Mouse (Mus musculus): ENCODE results near the gene Ddx41.
"Not testable (repeated sequence)": the region's sequence is repeated elsewhere in the genome, so short reads cannot be mapped to it uniquely, and the experiment has no call there.

The Ddx41 gene

DNA sequence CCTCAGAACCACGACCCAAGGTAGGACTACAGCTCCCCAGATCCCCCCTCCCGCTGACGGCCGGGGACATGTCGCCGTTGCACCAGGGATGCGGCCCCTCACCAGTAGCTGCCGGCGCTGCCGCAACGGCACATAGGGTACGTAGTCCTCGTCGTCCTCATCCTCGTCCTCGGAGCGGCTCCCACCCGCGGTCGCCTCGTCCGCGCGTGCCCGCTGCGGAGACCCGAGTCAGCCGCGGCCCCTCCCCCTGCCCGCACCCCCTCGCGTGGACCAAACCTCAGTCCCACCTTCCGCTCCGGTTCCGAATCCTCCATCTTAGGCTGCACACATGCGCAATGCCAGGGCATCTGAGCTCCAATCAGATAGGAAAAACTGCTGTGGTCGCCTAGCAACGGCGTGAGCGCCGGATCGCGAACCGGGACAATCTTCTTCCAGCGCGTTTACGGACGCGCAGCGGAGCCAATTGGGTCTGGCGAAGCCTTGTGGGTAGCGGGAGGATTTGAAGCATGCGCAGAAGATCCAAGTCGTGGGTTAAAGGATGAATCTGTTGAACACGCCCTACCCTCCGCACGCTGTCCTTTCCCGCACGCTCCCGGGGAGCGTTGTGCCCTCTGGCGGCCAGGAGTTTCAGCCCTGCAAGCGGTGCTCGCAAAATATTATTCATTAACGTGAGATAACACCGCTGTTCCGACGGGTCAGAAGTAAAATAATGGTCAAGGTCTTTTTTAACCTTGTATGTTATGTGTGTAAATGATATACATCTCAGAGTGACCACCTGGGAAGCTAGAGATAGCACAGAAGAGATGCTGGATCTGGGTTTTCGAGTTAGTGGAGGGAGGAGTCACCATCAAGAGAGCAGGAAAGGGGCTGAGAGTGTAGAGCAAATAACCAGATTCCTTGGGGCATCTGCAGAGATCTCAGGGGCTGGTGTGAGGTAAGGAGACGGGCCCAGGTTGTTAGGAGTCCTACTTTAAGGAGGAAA lies at the start of gene Ddx41:
TSS of gene Ddx41 (minus strand) at position 465 of the 982 bp plus-strand sequence.
- DNase-seq: peak; percentile 99 to 100

DNA sequence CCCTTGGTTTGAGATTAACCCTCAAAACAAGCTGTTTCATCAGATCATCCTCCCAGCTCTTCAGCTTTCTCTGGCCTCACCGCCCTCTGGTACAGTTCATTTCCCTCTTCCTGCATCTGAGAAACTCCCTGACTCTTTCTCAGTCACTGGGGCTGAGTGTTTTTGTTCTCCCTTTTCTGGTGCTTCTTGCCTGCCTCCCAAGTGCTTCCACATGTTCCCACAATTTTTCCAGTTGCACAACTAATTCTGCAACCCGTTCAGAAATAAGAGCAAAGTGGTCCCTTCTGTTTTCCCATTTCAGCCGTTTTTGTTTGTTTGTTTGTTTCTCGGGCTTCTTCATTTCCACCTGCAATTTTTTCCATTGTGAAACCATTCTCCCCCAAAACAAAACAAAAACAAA lies 41.6 kb upstream of the Ddx41 start:
- no peak for DNase-seq

DNA sequence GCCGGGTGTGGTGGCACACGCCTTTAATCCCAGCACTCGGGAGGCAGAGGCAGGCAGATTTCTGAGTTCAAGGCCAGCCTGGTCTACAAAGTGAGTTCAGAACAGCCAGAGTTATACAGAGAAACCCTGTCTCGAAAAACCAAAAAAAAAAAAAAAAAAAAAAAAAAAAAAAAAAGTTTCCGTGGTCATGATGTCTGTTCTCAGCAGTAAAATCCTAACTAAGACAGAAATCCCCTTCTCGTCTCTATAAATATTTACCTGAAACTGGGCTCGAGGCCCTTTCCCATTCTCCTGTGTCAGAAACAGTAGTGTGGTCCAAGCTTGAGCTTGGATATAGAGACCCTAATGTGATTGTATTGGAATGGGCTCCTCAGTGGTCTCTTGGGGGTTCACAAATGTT lies 40.4 kb upstream of the Ddx41 start:
- DNase-seq: not testable (repeated sequence)

DNA sequence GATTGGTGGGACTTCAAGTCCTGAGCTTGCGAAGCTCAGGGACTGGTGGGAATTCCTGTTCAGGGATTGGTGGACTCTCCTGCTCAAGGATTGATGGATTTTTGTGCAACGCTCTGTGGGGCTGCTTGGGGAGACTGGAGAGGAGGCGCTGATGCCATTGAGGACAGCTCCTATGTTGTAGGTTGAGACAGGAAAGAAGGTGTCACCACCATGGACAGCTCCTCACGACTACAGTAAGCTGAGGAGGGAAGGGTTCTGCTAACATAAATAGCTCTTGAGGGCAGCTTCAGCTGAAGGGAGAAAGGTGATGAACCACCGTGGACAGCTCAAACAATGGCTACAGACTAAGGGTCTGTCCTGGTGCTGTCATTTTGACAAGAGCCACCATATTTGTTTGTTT lies 39.5 kb upstream of the Ddx41 start:
- DNase-seq: no peak

DNA sequence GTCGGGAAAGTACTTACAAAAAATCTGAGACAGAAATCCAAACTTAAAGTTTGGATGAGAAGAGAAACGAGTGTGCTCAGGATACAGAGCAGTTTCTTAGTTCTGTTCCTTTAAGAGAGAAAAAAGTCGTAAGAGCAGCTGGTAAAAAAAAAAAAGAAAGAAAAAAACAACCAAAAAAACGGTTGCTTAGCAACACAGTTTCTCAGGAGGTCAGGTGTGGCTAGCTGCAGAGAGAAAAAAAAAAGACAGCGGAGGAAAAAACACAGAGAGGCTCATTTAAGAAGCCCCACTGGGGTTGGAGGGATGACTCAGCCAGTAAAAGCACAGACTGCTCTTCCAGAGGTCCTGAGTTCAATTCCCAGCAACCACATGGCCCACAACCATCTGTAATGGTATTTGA lies 37.9 kb upstream of the Ddx41 start:
- DNase-seq: no peak

DNA sequence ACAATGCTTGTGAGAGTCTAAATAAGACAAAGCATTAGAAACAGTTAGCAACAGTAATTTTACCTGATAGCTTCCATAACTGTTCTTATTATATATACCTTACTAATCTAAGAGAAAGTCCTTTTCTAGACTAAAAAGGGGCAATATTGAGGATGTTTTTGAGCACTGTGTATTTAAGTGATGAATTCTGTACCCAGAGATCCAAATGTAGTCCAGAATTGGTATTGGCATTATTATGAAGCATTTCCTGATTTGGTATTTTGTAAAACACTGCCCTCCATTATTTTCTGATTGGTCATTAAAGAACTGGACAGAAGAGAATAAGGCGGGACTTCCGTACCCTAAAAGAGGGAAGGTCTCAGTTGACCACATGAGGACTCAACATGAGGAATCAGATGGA lies 37.0 kb upstream of the Ddx41 start, which contains the start of gene Tmed9:
TSS of gene Tmed9 (plus strand) at position 301 of the 400 bp plus-strand sequence.
- DNase-seq: no peak

DNA sequence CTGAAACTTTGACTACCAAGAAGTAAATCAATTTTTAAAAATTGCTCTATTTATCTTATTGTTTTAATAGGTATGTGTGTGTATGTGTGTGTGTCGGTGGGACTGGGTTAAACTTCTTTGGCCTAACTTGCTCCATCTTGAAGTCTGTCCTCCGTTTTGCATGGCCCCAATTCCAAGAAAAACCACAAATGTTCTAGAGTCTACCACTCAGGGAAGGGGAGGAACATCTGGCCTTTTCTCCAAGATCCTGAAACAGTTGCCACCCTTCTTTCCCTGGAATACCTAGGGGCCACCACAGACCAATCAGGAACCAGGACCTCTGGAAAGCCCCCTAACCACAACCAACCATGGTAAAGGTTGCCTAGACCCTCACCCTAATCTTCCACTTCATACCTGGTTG lies 35.5 kb upstream of the Ddx41 start:
- DNase-seq: no peak

DNA sequence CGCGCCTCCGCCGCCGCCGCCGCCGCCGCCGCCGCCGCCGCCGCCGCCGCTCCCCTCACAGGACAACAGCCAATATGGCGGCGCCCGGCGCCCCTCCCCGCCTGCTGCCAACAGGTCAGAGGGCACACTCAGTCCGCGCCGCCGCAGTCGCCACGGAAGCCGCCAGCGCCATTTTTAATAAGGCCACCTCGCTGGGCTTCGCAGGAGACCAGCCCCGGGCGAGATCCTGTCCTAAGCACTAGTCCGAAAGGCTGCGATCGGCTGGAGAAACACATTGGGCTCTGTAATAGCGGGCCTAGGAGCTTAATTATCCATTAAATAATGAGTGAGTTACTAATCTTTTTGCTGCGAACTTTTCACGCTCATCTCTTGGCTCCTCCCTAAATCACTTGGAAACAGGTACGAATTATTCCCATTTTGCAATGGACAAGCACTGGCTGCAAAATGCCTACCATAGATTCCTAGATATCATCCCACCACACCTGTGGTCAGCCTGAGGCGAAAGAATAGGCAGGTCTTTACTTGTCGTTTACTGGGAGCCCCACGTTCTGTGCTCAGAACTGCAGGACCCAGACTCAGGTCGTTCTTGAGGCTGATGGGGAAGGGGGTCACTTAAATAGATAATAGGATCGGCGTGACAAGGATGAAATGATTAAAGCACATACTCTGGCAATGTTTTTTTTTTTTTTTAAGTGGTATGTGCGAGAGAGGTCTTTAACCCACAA lies 34.7 kb upstream of the Ddx41 start, which contains the start of gene Fam193b:
TSS of gene Fam193b (minus strand) at position 94 of the 725 bp plus-strand sequence.
- DNase-seq: peak; percentile 97 to 98

DNA sequence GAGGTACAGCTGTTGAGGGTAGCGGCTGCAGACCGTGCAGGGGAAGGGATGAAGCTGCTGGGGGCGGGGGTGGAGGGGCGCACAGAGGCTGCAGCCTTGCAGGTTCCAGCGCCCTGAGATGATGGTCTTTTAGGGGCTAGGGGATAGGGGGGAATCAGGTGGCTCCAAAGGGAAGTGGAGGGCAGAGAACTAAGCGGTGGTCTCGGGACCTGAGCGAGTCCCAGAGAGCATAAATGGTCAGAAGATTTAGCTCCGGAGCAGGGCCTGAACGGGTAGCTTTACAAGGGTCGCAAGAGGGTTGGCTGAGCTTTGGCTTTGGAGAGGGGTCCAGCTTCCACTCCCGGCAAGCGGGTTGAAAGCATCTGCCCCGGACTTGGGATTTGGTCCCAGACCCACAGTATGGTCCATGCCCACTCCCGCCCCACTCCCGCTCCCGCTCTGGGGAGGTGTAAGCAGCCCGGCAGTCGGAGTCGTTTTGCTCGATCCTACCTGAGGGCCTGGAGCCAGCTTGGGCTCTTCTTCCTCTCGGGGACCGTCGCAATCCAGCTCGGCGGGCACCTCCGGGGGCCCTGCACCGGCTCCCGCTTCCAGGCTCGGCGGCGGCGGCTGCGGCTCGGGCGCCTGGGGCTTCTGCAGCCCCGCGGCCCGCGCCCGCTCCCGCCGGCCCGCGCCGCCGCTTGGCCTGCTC lies 34.0 kb upstream of the Ddx41 start:
- DNase-seq: peak; percentile 67 to 70

DNA sequence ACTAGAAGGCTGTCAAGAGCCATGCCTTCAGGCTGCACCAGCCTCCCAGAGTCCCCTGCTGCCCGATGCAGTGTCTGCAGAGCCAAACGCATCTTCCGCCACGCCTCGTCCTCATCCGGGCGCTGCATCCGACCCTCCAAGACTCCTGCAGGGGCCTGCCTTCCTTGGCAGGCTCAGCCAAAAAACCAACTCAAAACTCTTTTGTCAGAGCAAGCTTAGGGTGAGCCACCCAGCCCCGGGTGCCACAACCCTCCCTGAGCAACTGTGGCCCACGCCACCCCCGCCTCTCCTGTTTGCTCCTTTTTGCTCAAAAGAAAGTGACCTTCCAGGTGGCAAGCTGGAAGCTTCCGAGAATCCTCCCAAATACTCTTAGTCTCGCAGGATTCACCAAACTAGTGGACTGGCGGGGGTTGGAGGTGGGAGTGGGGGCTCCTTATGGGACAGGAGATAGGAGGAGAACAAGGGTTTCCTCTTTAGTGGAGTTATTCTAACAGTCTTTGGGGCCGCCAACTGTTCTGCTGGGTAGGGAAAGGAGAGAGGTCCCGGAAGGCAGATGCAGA lies 33.3 kb upstream of the Ddx41 start:
- peak; percentile 53 to 59 for DNase-seq

DNA sequence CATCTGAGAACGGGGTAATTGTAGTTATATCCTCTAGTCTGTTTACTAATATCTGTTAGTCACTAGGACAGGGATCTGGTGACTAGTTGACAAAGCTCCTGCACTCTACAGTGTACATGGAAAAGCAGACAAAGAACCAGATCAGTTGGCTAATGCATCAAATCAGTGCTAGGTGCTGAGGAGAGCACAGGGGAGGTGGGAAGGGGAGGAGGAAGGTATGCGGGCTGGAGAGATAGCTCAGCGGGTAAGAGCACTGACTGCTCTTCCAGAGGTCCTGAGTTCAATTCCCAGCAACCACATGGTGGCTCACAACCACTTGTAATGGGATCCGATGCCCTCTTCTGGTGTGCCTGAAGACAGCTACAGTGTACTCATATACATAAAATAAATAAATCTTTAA lies 32.1 kb upstream of the Ddx41 start:
- not testable (repeated sequence) for DNase-seq

DNA sequence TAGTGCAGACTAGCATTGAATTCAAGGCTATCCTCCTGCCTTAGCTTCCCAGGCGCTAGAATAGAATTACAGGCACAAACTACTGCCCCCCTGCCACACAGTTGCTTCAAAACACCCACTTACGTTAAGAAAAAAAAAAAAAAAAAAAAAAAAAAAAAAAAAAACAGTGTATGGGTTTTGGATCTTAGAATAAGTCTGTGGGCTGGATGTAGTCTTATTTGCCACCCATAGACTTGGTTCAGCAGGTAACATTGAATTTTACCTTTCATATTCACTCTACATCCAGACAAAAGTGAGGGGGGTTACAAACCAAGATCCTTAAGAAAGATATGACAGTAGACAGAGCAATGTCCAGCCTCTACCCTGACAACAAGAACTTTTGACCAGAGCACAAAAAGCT lies 31.5 kb upstream of the Ddx41 start:
- no peak for DNase-seq

DNA sequence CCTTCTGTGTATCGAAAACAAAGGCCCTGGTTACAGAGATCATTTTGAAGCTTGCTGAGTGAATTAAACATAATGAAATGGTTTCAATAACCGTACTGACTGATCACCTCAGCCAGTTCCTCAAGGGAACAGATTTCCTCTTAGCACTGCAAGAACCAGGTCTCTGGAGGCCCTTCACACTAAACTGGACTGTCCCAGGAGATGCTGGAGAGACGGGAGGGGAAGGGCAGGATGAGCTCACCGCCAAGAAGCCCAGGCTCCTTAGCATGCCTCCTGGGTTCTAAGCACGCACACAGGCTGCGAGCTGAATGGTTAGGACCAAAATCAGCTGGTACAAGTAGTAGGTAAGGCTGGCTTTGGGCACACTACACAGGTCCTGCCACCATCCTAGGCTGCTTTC lies 30.5 kb upstream of the Ddx41 start:
- DNase-seq: no peak

DNA sequence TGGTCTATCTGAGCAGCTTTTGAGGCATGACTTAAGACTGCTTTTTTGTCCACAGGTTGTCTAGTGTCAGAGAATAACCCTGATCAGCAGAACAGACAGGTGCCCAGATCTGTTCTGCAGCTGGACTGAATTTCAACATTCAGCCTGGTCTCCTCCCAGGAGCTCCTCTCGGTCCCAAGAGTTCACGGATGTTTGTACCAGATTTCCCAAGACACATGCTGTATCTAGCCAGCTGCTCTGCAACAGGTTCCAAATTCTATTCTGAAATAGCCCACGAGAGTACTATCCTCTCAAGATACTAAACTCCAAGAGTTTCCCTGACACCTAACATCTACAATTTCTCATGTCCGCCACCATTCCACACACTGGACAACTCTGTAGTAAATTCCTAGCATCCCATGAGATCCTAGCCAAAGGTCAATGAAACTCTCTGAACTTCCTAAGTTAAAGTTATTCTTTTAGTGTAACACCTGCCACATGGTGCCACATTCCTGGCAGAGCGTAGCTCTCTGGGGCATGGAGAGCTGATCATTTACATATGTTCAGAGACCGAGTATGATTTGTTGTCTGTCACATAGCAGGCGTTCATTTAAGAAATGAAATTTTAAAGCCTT lies 26.9 kb upstream of the Ddx41 start:
- DNase-seq: no peak

DNA sequence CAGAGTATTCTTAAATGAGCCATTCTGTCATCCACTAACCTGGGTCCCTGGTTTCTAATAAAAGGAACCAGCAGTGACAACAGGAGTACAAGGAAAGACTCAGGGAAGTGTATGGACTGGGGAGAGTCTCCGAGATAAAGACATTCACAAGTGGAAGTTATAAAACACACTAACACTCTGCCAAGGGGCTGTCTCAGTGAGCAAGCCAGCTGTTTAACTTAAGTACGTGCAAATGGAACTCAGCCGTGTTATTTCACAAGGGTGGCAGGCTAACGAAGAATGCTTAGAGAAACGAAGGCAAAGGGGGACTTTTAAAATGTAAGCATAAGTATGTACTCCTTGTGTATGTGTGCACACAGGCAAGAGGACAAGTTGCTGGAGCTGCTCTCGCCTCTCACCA lies 21.0 kb upstream of the Ddx41 start:
- no peak for DNase-seq

DNA sequence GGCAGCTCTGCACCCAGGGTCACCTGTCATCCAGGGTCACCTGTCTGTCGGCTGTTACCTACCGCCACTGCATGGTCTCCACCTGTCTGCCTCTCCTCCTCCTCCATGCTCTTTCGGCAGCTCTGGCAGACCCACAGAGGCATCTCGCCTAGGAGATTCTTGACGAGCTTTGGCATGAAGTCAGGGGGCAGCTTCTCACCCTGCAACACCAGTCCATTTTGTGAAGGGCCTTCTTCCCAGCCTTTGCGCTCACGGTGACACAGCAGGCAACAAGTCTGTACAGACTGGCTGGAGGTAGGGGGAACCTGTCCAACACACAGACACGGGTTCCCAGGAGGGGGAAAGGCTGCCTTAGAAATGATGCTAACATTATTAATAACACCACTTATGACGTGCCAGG lies 19.5 kb upstream of the Ddx41 start:
- DNase-seq: no peak

DNA sequence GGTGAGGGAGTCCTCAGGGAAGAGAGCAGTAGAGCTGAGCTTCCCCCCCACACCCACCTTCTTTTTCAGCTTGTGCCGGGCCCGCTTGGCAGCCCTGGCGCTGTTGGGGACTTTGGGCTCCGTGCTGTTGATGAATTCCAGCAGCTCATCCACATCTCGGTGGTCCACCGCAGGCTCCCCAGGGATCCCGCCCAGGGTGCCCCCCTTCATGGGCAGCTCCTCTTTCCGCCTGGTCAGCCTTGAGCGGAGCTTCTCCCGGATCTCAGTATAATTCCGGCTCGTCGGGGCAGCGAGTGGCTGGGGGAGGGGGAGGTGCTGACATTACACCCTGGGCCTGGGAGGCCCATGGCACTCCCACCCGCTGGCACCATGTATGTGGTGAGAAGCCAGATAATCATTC lies 12.6 kb upstream of the Ddx41 start:
- DNase-seq: no peak

DNA sequence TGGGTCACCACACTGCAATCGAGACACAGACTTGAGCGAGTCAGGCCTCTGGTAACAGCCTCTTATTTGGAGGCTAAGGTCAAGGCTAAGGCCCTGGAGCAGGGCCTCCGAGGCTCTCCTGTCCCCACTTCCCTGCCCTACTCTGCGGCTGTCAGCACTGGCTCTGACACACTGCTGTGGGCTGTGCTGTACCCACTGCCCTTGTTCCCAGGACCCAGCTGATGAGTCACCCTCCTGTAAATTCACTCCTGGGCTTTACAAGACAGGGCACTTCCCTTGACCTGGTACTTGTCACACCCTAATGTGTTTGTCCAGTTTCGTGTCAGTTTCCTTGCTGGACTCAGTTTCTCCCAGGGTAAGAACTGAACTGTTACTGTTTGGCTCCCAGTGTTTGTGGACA lies 12.0 kb upstream of the Ddx41 start:
- no peak for DNase-seq

DNA sequence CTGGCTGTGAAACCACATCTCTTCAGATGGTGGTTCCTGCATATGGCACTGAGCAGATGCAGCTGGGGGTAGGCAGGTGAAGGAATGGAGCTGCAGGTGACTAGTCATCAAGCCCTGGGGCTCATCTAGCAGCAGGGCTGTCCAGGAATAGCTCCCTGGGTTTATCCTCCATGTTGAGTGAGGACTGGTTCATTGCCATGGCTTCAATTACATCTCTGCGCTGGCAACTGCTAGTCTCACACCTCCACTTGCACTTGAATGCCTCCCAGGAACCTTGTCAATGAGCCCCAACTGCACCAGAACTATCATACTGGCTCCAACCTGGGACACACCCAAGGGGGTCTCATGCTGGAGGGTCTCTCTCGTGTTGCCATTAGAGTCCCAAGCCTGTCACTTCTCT lies 11.5 kb upstream of the Ddx41 start:
- no peak for DNase-seq

DNA sequence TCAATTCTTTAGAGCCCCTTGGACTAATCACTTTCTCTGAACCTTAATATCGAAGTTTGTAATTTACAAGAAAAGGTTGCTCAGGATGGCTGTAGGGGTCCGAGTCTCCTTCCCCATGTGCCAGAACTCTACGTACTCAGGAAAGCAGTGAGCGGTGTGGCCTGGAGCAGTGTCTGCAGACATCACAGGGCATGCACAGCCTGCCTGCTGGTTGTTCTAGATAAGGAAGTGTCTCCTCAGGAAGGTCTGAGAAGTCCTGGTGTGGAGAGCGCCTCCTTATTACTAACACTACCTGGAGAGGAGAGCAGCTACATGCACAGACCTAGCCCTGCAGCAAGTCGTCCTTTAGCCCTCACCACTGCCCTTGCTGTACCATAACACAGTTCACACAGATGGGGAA lies 8.3 kb upstream of the Ddx41 start:
- DNase-seq: no peak

DNA sequence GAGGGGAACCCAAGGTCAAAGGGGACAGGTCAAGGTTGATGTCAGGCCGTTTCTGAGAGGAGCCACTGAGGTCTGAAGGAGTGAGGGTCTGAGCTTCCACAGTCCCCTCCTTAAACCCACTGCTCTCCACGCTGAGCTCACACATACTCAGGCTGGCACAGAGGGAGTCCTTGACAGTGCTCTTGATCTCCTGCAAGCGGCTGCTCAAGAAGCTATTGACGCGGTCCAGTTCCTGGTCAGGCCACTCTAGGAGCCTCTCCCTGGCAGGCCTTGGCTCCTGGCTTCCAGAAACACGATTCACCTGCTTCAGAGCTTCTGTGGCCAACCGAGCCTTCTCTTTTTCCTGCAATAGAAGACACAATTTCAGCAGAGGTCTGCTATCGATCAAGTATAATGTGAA lies 7.0 kb upstream of the Ddx41 start:
- no peak for DNase-seq

DNA sequence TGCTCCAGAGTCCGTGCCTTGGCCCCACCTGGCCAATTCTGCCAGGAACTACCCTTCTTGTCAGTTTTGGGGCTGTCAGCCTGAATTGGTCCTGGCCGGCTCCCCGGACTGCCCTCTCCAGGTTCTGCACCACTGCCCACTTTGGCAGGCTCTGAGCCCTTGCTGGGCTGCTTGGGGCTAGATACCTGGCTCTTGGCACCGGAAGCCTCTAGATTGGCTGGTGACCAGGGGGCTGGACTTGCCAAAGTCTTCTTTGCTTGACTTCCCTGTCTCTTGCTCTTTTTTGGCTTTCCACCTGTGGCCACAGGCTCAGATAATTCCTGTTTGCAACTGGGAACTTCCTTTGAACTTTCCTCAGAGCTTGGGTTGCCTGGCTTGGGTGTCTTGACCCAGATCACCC lies 6.4 kb upstream of the Ddx41 start:
- DNase-seq: peak; percentile 27 to 58
